Mouse (Mus musculus) ZHBTc4 (cell line): ENCODE results near the gene Ece1.
"Not testable (repeated sequence)": the region's sequence is repeated elsewhere in the genome, so short reads cannot be mapped to it uniquely, and the experiment has no call there.

Experiments
- DNase-seq: peaks from one replicate; pipeline ENCODE4 v3.0.0-alpha.2; 2011; ENCODE audit warnings: low read depth, low spot score

The Ece1 gene

GRCm38 (mm10) chr4:137941131-137941844 lies 79.3 kb downstream of the Ece1 start:
- peak; percentile 53 for DNase-seq

GRCm38 (mm10) chr4:137941871-137942781 lies 80.1 kb downstream of the Ece1 start:
- peak; percentile 54 for DNase-seq

- no peak for DNase-seq
These were observed 80.9 kb downstream of the Ece1 start for GRCm38 (mm10) chr4:137942782-137943486.

GRCm38 (mm10) chr4:137943540-137943939 lies 81.5 kb downstream of the Ece1 start:
- no peak for DNase-seq

GRCm38 (mm10) chr4:137945376-137945775 lies 83.3 kb downstream of the Ece1 start:
- peak; percentile 60 for DNase-seq

DNA sequence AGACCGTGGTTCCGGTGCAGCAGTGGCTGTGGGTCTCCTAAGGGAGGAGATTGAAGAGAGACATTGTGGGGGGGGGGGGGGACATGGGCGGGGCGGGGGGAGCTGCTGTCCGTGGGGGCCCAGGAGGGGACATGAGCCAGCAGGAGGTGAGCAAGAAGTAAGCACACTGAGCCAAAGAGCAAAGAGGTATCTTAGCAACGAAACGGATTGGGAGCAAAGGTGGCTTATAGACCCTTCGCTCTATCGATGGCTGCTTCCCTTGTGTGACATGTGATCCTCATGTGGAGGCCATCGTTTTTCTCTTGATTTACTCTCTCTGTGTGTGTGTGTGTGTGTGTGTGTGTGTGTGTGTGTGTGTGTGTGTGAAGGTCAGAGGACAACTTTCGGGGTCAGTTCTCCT lies 84.4 kb downstream of the Ece1 start:
- no peak for DNase-seq

DNA sequence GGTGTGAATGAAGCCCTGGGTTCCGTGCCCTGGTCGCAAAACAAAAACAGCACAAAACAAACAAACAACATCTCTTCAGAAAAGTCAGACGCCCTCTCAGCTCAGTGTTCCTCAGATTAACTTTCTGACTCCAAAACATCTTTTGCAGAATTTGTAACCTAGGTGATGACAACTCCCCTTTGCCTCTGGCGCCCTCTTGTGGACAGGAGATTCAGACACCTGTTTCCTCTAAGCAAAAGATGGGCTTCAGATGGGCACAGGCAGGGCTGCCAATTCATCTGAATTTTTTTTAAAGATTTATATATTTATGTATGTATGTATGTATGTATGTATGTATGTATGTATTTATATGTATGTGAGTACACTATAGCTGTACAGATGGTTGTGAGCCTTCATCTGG lies 90.8 kb downstream of the Ece1 start:
- DNase-seq: peak; percentile 77

DNA sequence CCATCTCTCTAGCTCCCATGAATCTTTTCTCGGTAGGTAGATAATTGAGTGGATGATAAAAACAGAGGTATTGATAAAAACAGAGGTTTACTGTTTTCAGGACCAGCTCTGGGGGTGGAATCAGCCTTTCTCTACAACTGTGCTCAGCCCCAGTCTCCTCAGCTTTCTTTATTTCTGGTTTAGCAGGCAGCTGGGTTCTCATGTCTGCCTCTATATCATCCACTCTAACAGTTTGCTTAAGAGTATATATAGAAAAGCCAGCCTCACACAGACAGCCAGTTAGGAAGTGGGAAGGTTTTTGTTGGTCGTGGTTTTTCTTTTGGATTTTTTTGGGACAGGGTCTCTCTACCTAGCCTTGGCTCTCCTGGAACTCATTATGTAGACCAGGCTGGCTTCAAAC lies 92.1 kb downstream of the Ece1 start:
- DNase-seq: no peak

DNA sequence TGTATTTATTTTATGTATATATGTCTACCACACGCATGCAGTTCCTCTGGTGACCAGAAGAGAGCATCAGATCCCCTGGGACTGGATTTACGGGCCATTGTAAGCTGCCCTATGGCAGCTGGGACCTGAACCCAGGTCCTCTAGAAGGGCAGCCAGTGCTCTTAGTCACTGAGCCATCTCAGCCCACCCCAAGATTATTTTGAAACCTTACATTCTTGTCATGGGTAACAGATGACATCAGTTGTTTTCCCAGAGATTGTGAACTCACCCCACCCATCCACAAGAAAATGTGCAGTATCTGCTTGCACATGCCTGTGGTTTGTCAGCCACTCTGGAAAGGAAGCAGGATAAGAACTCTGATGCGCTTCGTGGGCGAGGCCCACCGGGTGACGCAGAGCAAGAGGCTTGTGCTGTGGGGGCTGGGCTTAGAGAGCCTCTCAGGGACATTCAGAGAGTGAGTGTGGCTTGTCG lies 92.9 kb downstream of the Ece1 start:
- peak; percentile 53 for DNase-seq

- no peak for DNase-seq
These were observed 94.2 kb downstream of the Ece1 start for GRCm38 (mm10) chr4:137956260-137956659.

GRCm38 (mm10) chr4:137959889-137960665 lies 98.0 kb downstream of the Ece1 start:
- peak; percentile 72 for DNase-seq

- no peak for DNase-seq
These were observed 98.7 kb downstream of the Ece1 start for GRCm38 (mm10) chr4:137960757-137961156.

DNA sequence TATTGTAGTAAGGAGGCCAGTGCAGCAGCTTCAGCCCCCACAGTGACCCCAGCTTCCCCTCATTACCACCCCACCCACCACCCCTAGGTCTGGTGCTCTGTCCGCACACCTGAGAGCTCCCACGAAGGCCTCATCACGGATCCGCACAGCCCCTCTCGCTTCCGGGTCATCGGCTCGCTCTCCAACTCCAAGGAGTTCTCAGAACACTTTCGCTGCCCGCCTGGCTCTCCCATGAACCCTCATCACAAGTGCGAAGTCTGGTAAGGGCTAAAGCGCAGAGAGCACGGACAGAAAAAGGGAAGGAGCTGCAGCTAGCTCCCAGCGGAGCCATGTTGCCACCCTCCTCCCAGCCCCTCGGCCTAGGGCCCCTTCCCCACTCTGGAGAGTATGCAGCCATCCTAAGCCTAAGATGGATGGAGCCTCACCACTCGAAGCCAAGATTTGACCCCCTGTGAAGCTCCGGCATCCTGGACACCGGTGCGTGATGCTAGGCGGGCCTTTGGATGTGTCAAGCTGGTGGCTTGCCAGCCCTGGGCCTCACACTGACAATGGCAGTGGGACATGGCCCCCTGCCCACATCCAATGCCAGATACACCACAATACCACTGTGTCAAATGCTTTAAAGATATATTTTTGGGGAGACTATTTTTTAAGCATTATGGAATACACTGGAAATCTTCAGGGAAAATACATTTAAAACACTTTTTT lies 100.8 kb downstream of the Ece1 start:
- DNase-seq: no peak

- no peak for DNase-seq
These were observed 101.4 kb downstream of the Ece1 start for GRCm38 (mm10) chr4:137963431-137963830.

DNA sequence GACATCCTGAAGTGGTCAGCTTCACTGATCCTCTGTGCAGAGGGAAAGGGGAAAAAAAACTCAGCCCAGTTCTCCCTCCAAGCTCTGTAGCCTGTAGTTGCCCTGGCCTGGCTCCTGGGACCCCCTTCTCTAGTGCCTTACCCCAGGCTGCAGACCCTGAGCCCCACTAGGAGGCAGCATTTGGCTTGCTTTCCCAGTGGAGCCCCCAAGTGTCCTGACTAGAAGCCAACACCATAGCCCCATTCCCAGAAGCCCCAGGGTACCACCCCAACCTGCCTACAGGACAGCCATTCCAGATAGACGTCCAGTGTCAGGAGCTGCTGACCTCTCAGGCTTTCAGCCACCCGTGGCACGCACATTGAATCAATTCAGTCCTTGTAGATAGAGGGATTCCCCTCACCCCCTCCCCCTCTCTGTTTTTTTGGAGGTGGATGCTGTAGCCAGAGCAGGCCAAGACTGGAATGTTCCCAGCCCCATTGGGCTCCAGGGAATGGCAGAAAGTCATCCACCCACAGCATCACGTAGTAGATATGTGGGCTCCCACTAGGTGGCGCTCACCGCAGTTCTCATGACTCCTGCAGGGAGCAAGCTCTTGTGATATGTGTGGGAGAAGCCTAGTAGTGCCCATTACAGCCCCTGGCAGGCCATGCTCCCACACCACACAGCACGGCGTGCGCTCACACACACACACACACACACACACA lies 102.0 kb downstream of the Ece1 start:
- DNase-seq: peak; percentile 94

DNA sequence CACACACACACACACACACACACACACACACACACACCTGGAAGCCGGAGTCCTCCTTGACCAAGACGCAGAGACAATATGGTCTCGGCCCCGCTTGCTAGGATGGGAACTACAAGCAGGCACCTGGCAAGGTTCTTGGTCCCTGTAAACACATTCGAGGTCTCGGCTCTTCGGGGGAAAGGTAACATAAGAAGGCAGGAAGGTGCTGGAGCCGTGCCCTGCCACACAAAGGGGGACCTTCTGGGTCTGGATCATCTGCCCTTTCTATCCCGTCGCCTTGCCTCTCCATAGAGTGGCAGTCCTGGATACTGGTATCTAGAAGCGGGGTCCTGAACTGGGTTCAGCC lies 102.5 kb downstream of the Ece1 start:
- no peak for DNase-seq

DNA sequence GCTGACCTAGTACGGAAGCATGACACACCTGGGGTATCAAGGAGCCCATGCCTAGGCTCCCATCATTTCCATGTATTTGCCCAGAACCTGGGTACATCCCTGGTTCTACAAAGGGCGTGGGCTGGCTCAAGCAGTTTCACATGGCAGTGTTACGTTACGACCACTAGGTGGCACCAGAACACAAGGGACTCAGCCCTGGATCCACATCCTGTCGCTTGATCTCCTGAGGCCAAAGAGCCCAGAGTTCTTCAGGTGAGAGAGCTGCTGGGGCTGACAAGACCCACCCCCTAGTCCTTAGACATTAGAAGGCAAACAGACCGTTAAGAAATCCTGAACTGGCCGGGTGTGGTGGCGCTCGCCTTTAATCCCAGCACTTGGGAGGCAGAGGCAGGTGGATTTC lies 106.2 kb downstream of the Ece1 start:
- peak; percentile 92 for DNase-seq

DNA sequence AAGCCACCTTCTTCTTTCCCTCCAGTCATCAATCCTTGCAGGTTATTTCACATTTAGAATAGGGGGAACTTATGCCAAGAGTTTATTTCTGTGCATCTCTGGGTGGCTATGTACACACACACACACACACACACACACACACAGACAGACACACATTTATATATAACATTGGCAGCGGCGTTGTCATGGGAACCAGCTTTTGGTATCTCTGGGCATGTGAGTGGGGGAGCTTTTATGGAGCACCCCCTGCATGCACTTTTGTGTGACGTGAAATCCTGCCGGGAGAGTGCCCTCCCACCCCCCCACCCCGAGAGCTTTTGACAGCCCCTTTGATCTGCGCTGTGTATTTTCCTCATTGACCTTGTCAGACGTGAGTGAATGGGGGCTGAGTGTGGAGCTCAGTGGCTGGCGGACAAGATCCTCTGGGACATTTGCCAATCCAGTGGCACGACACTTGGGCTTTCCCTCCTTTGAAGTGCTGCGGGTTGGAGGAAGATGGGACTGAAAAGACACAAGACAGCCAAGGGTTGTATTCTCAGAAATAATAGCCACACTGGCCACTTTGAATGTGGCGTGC lies 108.7 kb downstream of the Ece1 start:
- not testable (repeated sequence) for DNase-seq

DNA sequence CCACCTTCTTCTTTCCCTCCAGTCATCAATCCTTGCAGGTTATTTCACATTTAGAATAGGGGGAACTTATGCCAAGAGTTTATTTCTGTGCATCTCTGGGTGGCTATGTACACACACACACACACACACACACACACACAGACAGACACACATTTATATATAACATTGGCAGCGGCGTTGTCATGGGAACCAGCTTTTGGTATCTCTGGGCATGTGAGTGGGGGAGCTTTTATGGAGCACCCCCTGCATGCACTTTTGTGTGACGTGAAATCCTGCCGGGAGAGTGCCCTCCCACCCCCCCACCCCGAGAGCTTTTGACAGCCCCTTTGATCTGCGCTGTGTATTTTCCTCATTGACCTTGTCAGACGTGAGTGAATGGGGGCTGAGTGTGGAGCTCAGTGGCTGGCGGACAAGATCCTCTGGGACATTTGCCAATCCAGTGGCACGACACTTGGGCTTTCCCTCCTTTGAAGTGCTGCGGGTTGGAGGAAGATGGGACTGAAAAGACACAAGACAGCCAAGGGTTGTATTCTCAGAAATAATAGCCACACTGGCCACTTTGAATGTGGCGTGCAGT lies 112.9 kb downstream of the Ece1 start:
- DNase-seq: not testable (repeated sequence)
